Mouse (Mus musculus) spleen, adult 2 months (tissue): ENCODE measurements around the gene Dgki.

ENCODE experiments used
- CTCF ChIP-seq: fragments of 200-500 bp; IDR thresholded peaks from 2 replicates; pipeline ENCODE4 v1.5.1; 2011; ENCODE audit warnings: mild to moderate bottlenecking, inconsistent platforms; ENCODE audit not compliant: insufficient read depth, insufficient read length, insufficient replicate concordance; ENCODE audit errors: extremely low read depth
- POLR2A ChIP-seq: fragments of 200-500 bp; IDR thresholded peaks from 2 replicates; pipeline ENCODE4 v1.6.1; 2011; ENCODE audit warnings: low read depth, low read length, inconsistent platforms

DNA sequence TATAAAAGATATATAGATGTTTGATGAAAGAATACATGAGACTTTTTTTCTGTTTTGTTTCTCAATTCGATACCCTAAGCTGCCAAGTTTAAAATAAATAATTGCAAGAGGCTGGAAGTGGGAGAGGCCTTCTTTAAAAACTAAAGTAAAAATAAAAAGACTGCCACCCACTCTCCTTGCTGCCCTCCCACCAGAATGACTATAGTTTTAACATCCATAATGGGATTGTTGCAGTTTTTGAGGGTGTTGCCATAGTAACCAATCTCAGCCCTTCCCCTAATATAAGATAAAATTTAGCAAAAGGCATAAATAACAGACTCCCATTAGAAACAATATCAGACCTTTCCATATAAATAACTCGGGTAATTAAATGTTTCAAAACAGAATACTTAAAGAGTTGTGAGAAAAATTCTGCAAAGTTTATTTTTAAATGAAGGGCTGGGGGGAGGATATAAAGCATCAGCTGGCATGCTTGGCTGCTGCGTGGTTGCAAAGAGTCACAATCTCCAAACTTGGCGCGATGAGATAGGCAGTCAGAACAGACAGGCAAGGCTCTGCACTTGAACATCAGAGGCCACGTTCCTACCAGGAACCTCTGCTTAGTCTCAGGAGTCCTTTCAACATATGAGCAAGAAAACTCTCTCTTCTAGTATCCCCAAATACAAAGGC is 57.8 kb downstream of the Dgki start:
- TF ChIP-seq POLR2A (no peak), CTCF (no peak)
